Comparison of ENCODE assay signal across 17 mouse cellular contexts in genomic region chr1:171413608-171414007, GRCm38 (mm10). TPM values are rescaled to one million over a fixed set of nuclear protein-coding genes. Genes with fewer than 3 reads are reported as not detected.
DNase-seq lines count a peak whose midpoint lies in the region; ATAC-seq and TF ChIP-seq lines count a peak whose summit lies in the region.
"Had no signal": no experiment of that assay in that cellular context is flagged by ENCODE, and none has a peak within 500 bp of the region (broad histone marks: within the 10 kb centered on the region; RNA-seq: fewer than 3 reads in every experiment).

No protein-coding gene starts in this region.

- H3K4me3 ChIP-seq in forebrain, embryonic 15.5 days: no peak overlapping the region
- H3K4me3 ChIP-seq in forebrain, postnatal 0 days (ENCODE audit: low read depth, low read length): no peak overlapping the region
- H3K4me3 ChIP-seq in neural tube, embryonic 12.5 days: no peak overlapping the region
- H3K4me3 ChIP-seq in hindbrain, postnatal 0 days (ENCODE audit: low read length): no peak overlapping the region

- DNase-seq in forebrain, postnatal 0 days: no peak
- DNase-seq in neural tube, embryonic 10.5 days (ENCODE audit: extremely low spot score, low spot score): no peak
- DNase-seq in hindbrain, postnatal 0 days (ENCODE audit: low spot score): no peak
- no peak for DNase-seq in adrenal gland, postnatal 14 days
- DNase-seq: cerebellum, adult 9-11 months; heart, adult 11 months; heart, postnatal 36 days; lung, postnatal 10 days; thymus, postnatal 4 days had no signal

- TF ChIP-seq CTCF in forebrain, postnatal 0 days (IDR thresholded peaks at IDR 0.05; ENCODE audit: low read depth): no peak
- TF ChIP-seq CTCF in hindbrain, postnatal 0 days (IDR thresholded peaks at IDR 0.05; ENCODE audit: low read depth): no peak

- no peak overlapping the region for H3K9ac ChIP-seq in forebrain, embryonic 15.5 days (replicated peaks)
- no peak overlapping the region for H3K9ac ChIP-seq in forebrain, postnatal 0 days
- no peak overlapping the region for H3K9ac ChIP-seq in neural tube, embryonic 12.5 days
- H3K9ac ChIP-seq in hindbrain, postnatal 0 days (replicated peaks; ENCODE audit: low read length): no peak overlapping the region
- H3K9ac ChIP-seq: embryonic facial prominence, embryonic 13.5 days; heart, embryonic 13.5 days; liver, embryonic 15.5 days had no signal

- H3K36me3 ChIP-seq in forebrain, embryonic 15.5 days: peaks cover 32% of the 10 kb centered on the region
- peaks cover 33% of the 10 kb centered on the region for H3K36me3 ChIP-seq in forebrain, postnatal 0 days (ENCODE audit: insufficient read depth)
- peaks cover 42% of the 10 kb centered on the region for H3K36me3 ChIP-seq in neural tube, embryonic 12.5 days
- H3K36me3 ChIP-seq in hindbrain, postnatal 0 days (ENCODE audit: insufficient read depth, low read length): peaks cover 28% of the 10 kb centered on the region

- WGBS in forebrain, embryonic 15.5 days: 79% methylated on average over 8 of the region's 8 CpGs
- WGBS in forebrain, postnatal 0 days: 76% methylated on average over 8 of the region's 8 CpGs
- 80% methylated on average over 8 of the region's 8 CpGs for WGBS in neural tube, embryonic 12.5 days
- WGBS in hindbrain, postnatal 0 days: 73% methylated on average over 8 of the region's 8 CpGs

- peaks cover 22% of the 10 kb centered on the region for H3K4me1 ChIP-seq in forebrain, embryonic 15.5 days
- H3K4me1 ChIP-seq in forebrain, postnatal 0 days (ENCODE audit: insufficient read depth): peaks cover 9% of the 10 kb centered on the region
- H3K4me1 ChIP-seq in neural tube, embryonic 12.5 days: peaks cover 19% of the 10 kb centered on the region
- H3K4me1 ChIP-seq in hindbrain, postnatal 0 days (ENCODE audit: insufficient read depth, low read length): peaks cover 4% of the 10 kb centered on the region; the same call in 1 of the 2 replicates

- H3K4me2 ChIP-seq in forebrain, embryonic 15.5 days (replicated peaks): peak overlapping the region; percentile 50; the same call in 1 of the 2 replicates
- H3K4me2 ChIP-seq in forebrain, postnatal 0 days (ENCODE audit: low read depth): no peak overlapping the region
- peak overlapping the region; percentile 57 for H3K4me2 ChIP-seq in neural tube, embryonic 12.5 days (replicated peaks)
- peak overlapping the region; percentile 71; the same call in 1 of the 2 replicates for H3K4me2 ChIP-seq in hindbrain, postnatal 0 days (ENCODE audit: low read depth, low read length)

- ATAC-seq in forebrain, embryonic 15.5 days (replicated peaks): no peak
- ATAC-seq in forebrain, postnatal 0 days: no peak
- no peak for ATAC-seq in neural tube, embryonic 12.5 days (ENCODE audit: low FRiP score, low read depth)
- no peak for ATAC-seq in hindbrain, postnatal 0 days
- no peak for ATAC-seq in erythroblast, adult 5-6 weeks (replicated peaks; ENCODE audit: low FRiP score, poor library complexity, severe bottlenecking)
- ATAC-seq: intestine, embryonic 16.5 days had no signal

- no peaks in the 10 kb centered on the region for H3K27me3 ChIP-seq in forebrain, embryonic 15.5 days
- no peaks in the 10 kb centered on the region for H3K27me3 ChIP-seq in forebrain, postnatal 0 days (ENCODE audit: insufficient read depth, low read length)
- peaks cover 7% of the 10 kb centered on the region; the same call in 1 of the 2 replicates for H3K27me3 ChIP-seq in neural tube, embryonic 12.5 days (replicated peaks)
- H3K27me3 ChIP-seq in hindbrain, postnatal 0 days (ENCODE audit: insufficient read depth, low read length): no peaks in the 10 kb centered on the region

- H3K9me3 ChIP-seq in forebrain, embryonic 15.5 days: no peaks in the 10 kb centered on the region
- no peaks in the 10 kb centered on the region for H3K9me3 ChIP-seq in forebrain, postnatal 0 days (ENCODE audit: low read length)
- no peaks in the 10 kb centered on the region for H3K9me3 ChIP-seq in neural tube, embryonic 12.5 days
- no peaks in the 10 kb centered on the region for H3K9me3 ChIP-seq in hindbrain, postnatal 0 days (ENCODE audit: low read length)
- H3K9me3 ChIP-seq: embryonic facial prominence, embryonic 13.5 days; heart, embryonic 13.5 days; liver, embryonic 15.5 days had no signal

- H3K27ac ChIP-seq in forebrain, embryonic 15.5 days (replicated peaks): no peak overlapping the region
- no peak overlapping the region for H3K27ac ChIP-seq in forebrain, postnatal 0 days (ENCODE audit: low read depth, low read length)
- H3K27ac ChIP-seq in neural tube, embryonic 12.5 days: no peak overlapping the region
- H3K27ac ChIP-seq in hindbrain, postnatal 0 days: no peak overlapping the region
- H3K27ac ChIP-seq: embryonic facial prominence, embryonic 13.5 days; heart, embryonic 13.5 days; liver, embryonic 15.5 days had no signal

RNA-seq across cellular contexts. Expression of gene Usf1, which starts 2.5 kb away (rescaled TPM):
- polyA plus RNA-seq in forebrain, embryonic 15.5 days (2015; fragmentation: Nextera tagmentation; extraction: Ambion mirVana): 229 and 235 TPM in 2 replicates
- total RNA-seq in forebrain, postnatal 0 days (2014; rRNA removed): 168 and 183 TPM in 2 replicates
- polyA plus RNA-seq in forebrain, postnatal 0 days (2015; fragmentation: Nextera tagmentation; extraction: Ambion mirVana): 198 and 200 TPM in 2 replicates
- 176 and 178 TPM in 2 replicates for polyA plus RNA-seq in neural tube, embryonic 12.5 days (2016; fragmentation: Nextera tagmentation; extraction: Ambion mirVana)
- 133 and 148 TPM in 2 replicates for total RNA-seq in hindbrain, postnatal 0 days (2014; rRNA removed)
- polyA plus RNA-seq in hindbrain, postnatal 0 days (2015; fragmentation: Nextera tagmentation; extraction: Ambion mirVana): 132 and 141 TPM in 2 replicates
- total RNA-seq in adrenal gland, postnatal 14 days (2021): 49.6 and 69.1 TPM in 2 replicates
- total RNA-seq in erythroblast, adult 5-6 weeks (2015; ENCODE audit: low replicate concordance): 2.7 and 12.7 TPM in 2 replicates
- total RNA-seq in erythroblast, adult 5-6 weeks (2017; ENCODE audit: low replicate concordance): 9.1 and 23.1 TPM in 2 replicates

RNA-seq across cellular contexts. Expression of gene Tstd1, which starts 5.1 kb away (rescaled TPM):
- polyA plus RNA-seq in forebrain, embryonic 15.5 days (2015; fragmentation: Nextera tagmentation; extraction: Ambion mirVana): 12.3 and 13.0 TPM in 2 replicates
- 1.3 and 2.0 TPM in 2 replicates for total RNA-seq in forebrain, postnatal 0 days (2014; rRNA removed)
- polyA plus RNA-seq in forebrain, postnatal 0 days (2015; fragmentation: Nextera tagmentation; extraction: Ambion mirVana): 1.9 and 3.1 TPM in 2 replicates
- 9.2 and 10.3 TPM in 2 replicates for polyA plus RNA-seq in neural tube, embryonic 12.5 days (2016; fragmentation: Nextera tagmentation; extraction: Ambion mirVana)
- total RNA-seq in hindbrain, postnatal 0 days (2014; rRNA removed): 1.5 TPM in 1 of 2 replicates, not detected in the other
- 2.3 and 2.7 TPM in 2 replicates for polyA plus RNA-seq in hindbrain, postnatal 0 days (2015; fragmentation: Nextera tagmentation; extraction: Ambion mirVana)
- 2.6 and 11.3 TPM in 2 replicates for total RNA-seq in adrenal gland, postnatal 14 days (2021)
- not detected in 2 replicates for total RNA-seq in erythroblast, adult 5-6 weeks (2015; ENCODE audit: low replicate concordance)
- total RNA-seq in erythroblast, adult 5-6 weeks (2017; ENCODE audit: low replicate concordance): not detected in 2 replicates

RNA-seq across cellular contexts. Expression of gene F11r, which starts 23.7 kb away (rescaled TPM):
- polyA plus RNA-seq in forebrain, embryonic 15.5 days (2015; fragmentation: Nextera tagmentation; extraction: Ambion mirVana): 9.6 and 10.1 TPM in 2 replicates
- 3.6 and 6.2 TPM in 2 replicates for total RNA-seq in forebrain, postnatal 0 days (2014; rRNA removed)
- 4.6 and 7.8 TPM in 2 replicates for polyA plus RNA-seq in forebrain, postnatal 0 days (2015; fragmentation: Nextera tagmentation; extraction: Ambion mirVana)
- polyA plus RNA-seq in neural tube, embryonic 12.5 days (2016; fragmentation: Nextera tagmentation; extraction: Ambion mirVana): 15.0 and 16.9 TPM in 2 replicates
- 5.7 and 8.2 TPM in 2 replicates for total RNA-seq in hindbrain, postnatal 0 days (2014; rRNA removed)
- 14.2 and 14.4 TPM in 2 replicates for polyA plus RNA-seq in hindbrain, postnatal 0 days (2015; fragmentation: Nextera tagmentation; extraction: Ambion mirVana)
- total RNA-seq in adrenal gland, postnatal 14 days (2021): 59.6 and 66.3 TPM in 2 replicates
- total RNA-seq in erythroblast, adult 5-6 weeks (2015; ENCODE audit: low replicate concordance): not detected in 2 replicates
- total RNA-seq in erythroblast, adult 5-6 weeks (2017; ENCODE audit: low replicate concordance): 0.42 TPM in 1 of 2 replicates, not detected in the other

RNA-seq across cellular contexts. Expression of gene Arhgap30, which starts 24.9 kb away (rescaled TPM):
- 0.61 and 0.71 TPM in 2 replicates for polyA plus RNA-seq in forebrain, embryonic 15.5 days (2015; fragmentation: Nextera tagmentation; extraction: Ambion mirVana)
- 0.69 and 0.81 TPM in 2 replicates for total RNA-seq in forebrain, postnatal 0 days (2014; rRNA removed)
- 0.53 and 0.65 TPM in 2 replicates for polyA plus RNA-seq in forebrain, postnatal 0 days (2015; fragmentation: Nextera tagmentation; extraction: Ambion mirVana)
- polyA plus RNA-seq in neural tube, embryonic 12.5 days (2016; fragmentation: Nextera tagmentation; extraction: Ambion mirVana): 1.0 and 1.1 TPM in 2 replicates
- total RNA-seq in hindbrain, postnatal 0 days (2014; rRNA removed): 0.52 and 1.3 TPM in 2 replicates
- polyA plus RNA-seq in hindbrain, postnatal 0 days (2015; fragmentation: Nextera tagmentation; extraction: Ambion mirVana): 0.77 and 0.84 TPM in 2 replicates
- total RNA-seq in adrenal gland, postnatal 14 days (2021): 3.4 and 13.3 TPM in 2 replicates
- total RNA-seq in erythroblast, adult 5-6 weeks (2015; ENCODE audit: low replicate concordance): 20.1 and 21.1 TPM in 2 replicates
- 25.9 and 26.9 TPM in 2 replicates for total RNA-seq in erythroblast, adult 5-6 weeks (2017; ENCODE audit: low replicate concordance)

RNA-seq across cellular contexts. Expression of gene Nectin4, which starts 43.7 kb away (rescaled TPM):
- polyA plus RNA-seq in forebrain, embryonic 15.5 days (2015; fragmentation: Nextera tagmentation; extraction: Ambion mirVana): 0.49 and 0.74 TPM in 2 replicates
- total RNA-seq in forebrain, postnatal 0 days (2014; rRNA removed): 1.0 and 2.0 TPM in 2 replicates
- 1.3 and 1.8 TPM in 2 replicates for polyA plus RNA-seq in forebrain, postnatal 0 days (2015; fragmentation: Nextera tagmentation; extraction: Ambion mirVana)
- 1.2 and 1.8 TPM in 2 replicates for polyA plus RNA-seq in neural tube, embryonic 12.5 days (2016; fragmentation: Nextera tagmentation; extraction: Ambion mirVana)
- total RNA-seq in hindbrain, postnatal 0 days (2014; rRNA removed): 2.8 and 5.0 TPM in 2 replicates
- 3.8 and 4.9 TPM in 2 replicates for polyA plus RNA-seq in hindbrain, postnatal 0 days (2015; fragmentation: Nextera tagmentation; extraction: Ambion mirVana)
- total RNA-seq in adrenal gland, postnatal 14 days (2021): 0.11 TPM in 2 replicates
- not detected in 2 replicates for total RNA-seq in erythroblast, adult 5-6 weeks (2015; ENCODE audit: low replicate concordance)
- total RNA-seq in erythroblast, adult 5-6 weeks (2017; ENCODE audit: low replicate concordance): 0.68 TPM in 1 of 2 replicates, not detected in the other
- total RNA-seq: gastrocnemius, adult 18-20 months had no signal
